Comparison of ENCODE assay signal across 25 mouse cellular contexts in genomic region chr1:133063164-133063563, GRCm38 (mm10). TPM values are rescaled to one million over a fixed set of nuclear protein-coding genes. Genes with fewer than 3 reads are reported as not detected.
DNase-seq lines count a peak whose midpoint lies in the region; ATAC-seq and TF ChIP-seq lines count a peak whose summit lies in the region.
"Had no signal": no experiment of that assay in that cellular context is flagged by ENCODE, and none has a peak within 500 bp of the region (broad histone marks: within the 10 kb centered on the region; RNA-seq: fewer than 3 reads in every experiment).

No protein-coding gene starts in this region.

- H3K36me3 ChIP-seq in forebrain, embryonic 15.5 days, result peaks cover 15% of the 10 kb centered on the region
- H3K36me3 ChIP-seq in forebrain, embryonic 12.5 days (replicated peaks), result peaks cover 53% of the 10 kb centered on the region
- H3K36me3 ChIP-seq in forebrain, postnatal 0 days (ENCODE audit: insufficient read depth), result peaks cover 18% of the 10 kb centered on the region
- peaks cover 39% of the 10 kb centered on the region for H3K36me3 ChIP-seq in forebrain, embryonic 14.5 days (ENCODE audit: control insufficient read depth, insufficient read depth, low read length)
- H3K36me3 ChIP-seq: G1E had no signal

- H3K27ac ChIP-seq in forebrain, embryonic 15.5 days (replicated peaks), result peak overlapping the region; percentile 49; the same call in 1 of the 2 replicates
- no peak overlapping the region for H3K27ac ChIP-seq in forebrain, embryonic 12.5 days
- no peak overlapping the region for H3K27ac ChIP-seq in forebrain, postnatal 0 days (ENCODE audit: low read depth, low read length)
- no peak overlapping the region for H3K27ac ChIP-seq in forebrain, embryonic 14.5 days (ENCODE audit: low read depth, low read length)
- no peak overlapping the region; the same call in 1 of the 2 replicates for H3K27ac ChIP-seq in layer of hippocampus, adult 2 months
- H3K27ac ChIP-seq: embryonic facial prominence, embryonic 10.5 days; embryonic facial prominence, embryonic 12.5 days; forebrain, embryonic 13.5 days had no signal

- 0 out of 2 replicates have a peak, but pooled peaks have one; percentile 30 for ATAC-seq in forebrain, embryonic 15.5 days (replicated peaks)
- no peak for ATAC-seq in forebrain, embryonic 12.5 days (ENCODE audit: low FRiP score)
- ATAC-seq in forebrain, postnatal 0 days, result peak; percentile 82
- no peak for ATAC-seq in forebrain, embryonic 14.5 days
- ATAC-seq: activated CD4-positive, CD25-positive, alpha-beta regulatory T cell, adult 4 months; CD4-positive, CD25-positive, alpha-beta regulatory T cell, adult 4 months; forebrain, embryonic 13.5 days; Patski had no signal

- no peak overlapping the region for H3K4me3 ChIP-seq in forebrain, embryonic 15.5 days
- H3K4me3 ChIP-seq in forebrain, embryonic 12.5 days (replicated peaks), result no peak overlapping the region
- H3K4me3 ChIP-seq in forebrain, postnatal 0 days (ENCODE audit: low read depth, low read length), result no peak overlapping the region
- no peak overlapping the region for H3K4me3 ChIP-seq in forebrain, embryonic 14.5 days (ENCODE audit: low read depth, low read length)
- no peak overlapping the region for H3K4me3 ChIP-seq in layer of hippocampus, adult 2 months
- H3K4me3 ChIP-seq: embryonic facial prominence, embryonic 10.5 days; embryonic facial prominence, embryonic 12.5 days; forebrain, embryonic 13.5 days had no signal

- no peak overlapping the region for H3K9ac ChIP-seq in forebrain, embryonic 15.5 days (replicated peaks)
- H3K9ac ChIP-seq in forebrain, embryonic 12.5 days, result no peak overlapping the region
- no peak overlapping the region for H3K9ac ChIP-seq in forebrain, postnatal 0 days
- H3K9ac ChIP-seq in forebrain, embryonic 14.5 days (ENCODE audit: low read length), result no peak overlapping the region
- H3K9ac ChIP-seq: embryonic facial prominence, embryonic 12.5 days; forebrain, embryonic 13.5 days had no signal

- peaks cover 11% of the 10 kb centered on the region for H3K4me1 ChIP-seq in forebrain, embryonic 15.5 days
- peaks cover 13% of the 10 kb centered on the region for H3K4me1 ChIP-seq in forebrain, embryonic 12.5 days
- no peaks in the 10 kb centered on the region for H3K4me1 ChIP-seq in forebrain, postnatal 0 days (ENCODE audit: insufficient read depth)
- H3K4me1 ChIP-seq in forebrain, embryonic 14.5 days (ENCODE audit: control insufficient read depth, insufficient read depth, low read length), result peaks cover 2% of the 10 kb centered on the region; the same call in 1 of the 2 replicates

- no peaks in the 10 kb centered on the region for H3K9me3 ChIP-seq in forebrain, embryonic 15.5 days
- H3K9me3 ChIP-seq in forebrain, embryonic 12.5 days, result no peaks in the 10 kb centered on the region
- H3K9me3 ChIP-seq in forebrain, postnatal 0 days (ENCODE audit: low read length), result no peaks in the 10 kb centered on the region
- H3K9me3 ChIP-seq in forebrain, embryonic 14.5 days (replicated peaks; ENCODE audit: control insufficient read depth, low read length), result no peaks in the 10 kb centered on the region
- H3K9me3 ChIP-seq: embryonic facial prominence, embryonic 10.5 days; embryonic facial prominence, embryonic 12.5 days; forebrain, embryonic 13.5 days; G1E had no signal

- H3K4me2 ChIP-seq in forebrain, embryonic 15.5 days (replicated peaks), result no peak overlapping the region
- H3K4me2 ChIP-seq in forebrain, embryonic 12.5 days, result no peak overlapping the region
- H3K4me2 ChIP-seq in forebrain, postnatal 0 days (ENCODE audit: low read depth), result no peak overlapping the region
- H3K4me2 ChIP-seq in forebrain, embryonic 14.5 days (ENCODE audit: low read length), result no peak overlapping the region
- H3K4me2 ChIP-seq: embryonic facial prominence, embryonic 12.5 days; forebrain, embryonic 13.5 days had no signal

- peak; percentile 51 for DNase-seq in forebrain, postnatal 0 days
- DNase-seq in forebrain, embryonic 14.5 days (ENCODE audit: low spot score), result no peak
- DNase-seq in layer of hippocampus, adult 2 months (ENCODE audit: low spot score in 2 of 2), result peak; percentile 33 to 68
- DNase-seq in layer of hippocampus, postnatal 10 days (ENCODE audit: low spot score in 2 of 2), result no peak
- peak; percentile 54 for DNase-seq in brain, adult 2 months (ENCODE audit: low read depth, low spot score)
- no peak for DNase-seq in neural tube, embryonic 10.5 days (ENCODE audit: extremely low spot score, low spot score)
- DNase-seq: adrenal gland, adult 8-10 months; adrenal gland, postnatal 14 days; adrenal gland, postnatal 36 days; B cell, adult 2 months; cerebellum, adult 11-12 months; cerebellum, adult 2 months; cerebellum, adult 9-10 months; cerebellum, postnatal 10 days; cerebellum, postnatal 25 days had no signal

- 70% methylated on average over 6 of the region's 6 CpGs for WGBS in forebrain, embryonic 15.5 days
- WGBS in forebrain, embryonic 12.5 days, result 95% methylated on average over 6 of the region's 6 CpGs
- WGBS in forebrain, postnatal 0 days, result 61% methylated on average over 6 of the region's 6 CpGs
- 83% methylated on average over 6 of the region's 6 CpGs for WGBS in forebrain, embryonic 14.5 days

- no peaks in the 10 kb centered on the region for H3K27me3 ChIP-seq in forebrain, embryonic 15.5 days
- H3K27me3 ChIP-seq in forebrain, embryonic 12.5 days, result no peaks in the 10 kb centered on the region
- H3K27me3 ChIP-seq in forebrain, postnatal 0 days (ENCODE audit: insufficient read depth, low read length), result no peaks in the 10 kb centered on the region
- no peaks in the 10 kb centered on the region for H3K27me3 ChIP-seq in forebrain, embryonic 14.5 days (replicated peaks; ENCODE audit: control insufficient read depth, insufficient read depth, low read length)
- H3K27me3 ChIP-seq: CH12.LX; embryonic facial prominence, embryonic 12.5 days; forebrain, embryonic 13.5 days; Patski had no signal

- no peak for TF ChIP-seq CTCF in forebrain, postnatal 0 days (IDR thresholded peaks at IDR 0.05; ENCODE audit: low read depth)
- no peak for TF ChIP-seq CTCF in layer of hippocampus, adult 2 months (conservative IDR thresholded peaks at IDR 0.05)

RNA-seq across cellular contexts. Expression of gene Pik3c2b, which starts 17.7 kb away (rescaled TPM):
- 15.7 and 18.7 TPM in 2 replicates for polyA plus RNA-seq in forebrain, embryonic 15.5 days (2015; fragmentation: Nextera tagmentation; extraction: Ambion mirVana)
- 21.3 and 22.0 TPM in 2 replicates for polyA plus RNA-seq in forebrain, embryonic 12.5 days (2016; fragmentation: Nextera tagmentation; extraction: Ambion mirVana)
- total RNA-seq in forebrain, postnatal 0 days (2014; rRNA removed), result 17.1 and 18.3 TPM in 2 replicates
- 5.7 and 7.2 TPM in 2 replicates for polyA plus RNA-seq in forebrain, postnatal 0 days (2015; fragmentation: Nextera tagmentation; extraction: Ambion mirVana)
- polyA plus RNA-seq in forebrain, embryonic 14.5 days (2014; fragmentation: Nextera tagmentation; extraction: Ambion mirVana), result 9.6 and 11.6 TPM in 2 replicates
- 10 to 100 TPM; 13.7 to 15.5 TPM for total RNA-seq in layer of hippocampus, adult 2 months (2021)
- total RNA-seq in layer of hippocampus, postnatal 10 days (2021), result 10 to 100 TPM; 27.1 to 28.0 TPM
- polyA plus RNA-seq: G1E had no signal

RNA-seq across cellular contexts. Expression of gene Mdm4, which starts 32.8 kb away (rescaled TPM):
- polyA plus RNA-seq in forebrain, embryonic 15.5 days (2015; fragmentation: Nextera tagmentation; extraction: Ambion mirVana), result 46.8 and 48.3 TPM in 2 replicates
- 52.8 and 53.1 TPM in 2 replicates for polyA plus RNA-seq in forebrain, embryonic 12.5 days (2016; fragmentation: Nextera tagmentation; extraction: Ambion mirVana)
- total RNA-seq in forebrain, postnatal 0 days (2014; rRNA removed), result 60.4 and 74.8 TPM in 2 replicates
- polyA plus RNA-seq in forebrain, postnatal 0 days (2015; fragmentation: Nextera tagmentation; extraction: Ambion mirVana), result 22.2 and 27.4 TPM in 2 replicates
- 35.7 and 47.9 TPM in 2 replicates for polyA plus RNA-seq in forebrain, embryonic 14.5 days (2014; fragmentation: Nextera tagmentation; extraction: Ambion mirVana)
- 100 to 1,000 TPM in 1 of 2 experiments, 10 to 100 TPM in 1; 80.8 to 101 TPM for total RNA-seq in layer of hippocampus, adult 2 months (2021)
- 10 to 100 TPM; 93.0 to 99.9 TPM for total RNA-seq in layer of hippocampus, postnatal 10 days (2021)

Comparison
In these comparisons a context has a peak if more than half of its experiments do, and no peak if none do; other contexts are left out.
1. ATAC-seq: peak in forebrain, embryonic 15.5 days (single experiment) and forebrain, postnatal 0 days (single experiment); none in forebrain, embryonic 12.5 days (single experiment) and forebrain, embryonic 14.5 days (single experiment).
2. DNase-seq: peak in forebrain, postnatal 0 days (single experiment), layer of hippocampus, adult 2 months (2 of 2) and brain, adult 2 months (single experiment); none in forebrain, embryonic 14.5 days (single experiment), layer of hippocampus, postnatal 10 days (0 of 2) and neural tube, embryonic 10.5 days (single experiment).